Mouse (Mus musculus) frontal cortex, postnatal 14 days (tissue): Measurements from ENCODE around the gene Cldn6.

ENCODE experiments used
- DNase-seq, 2 experiments: peaks; one replicate each; pipeline ENCODE4 v3.0.0; 2022; ENCODE audit warnings: low spot score in 2 of 2

Gene Cldn6

DNA sequence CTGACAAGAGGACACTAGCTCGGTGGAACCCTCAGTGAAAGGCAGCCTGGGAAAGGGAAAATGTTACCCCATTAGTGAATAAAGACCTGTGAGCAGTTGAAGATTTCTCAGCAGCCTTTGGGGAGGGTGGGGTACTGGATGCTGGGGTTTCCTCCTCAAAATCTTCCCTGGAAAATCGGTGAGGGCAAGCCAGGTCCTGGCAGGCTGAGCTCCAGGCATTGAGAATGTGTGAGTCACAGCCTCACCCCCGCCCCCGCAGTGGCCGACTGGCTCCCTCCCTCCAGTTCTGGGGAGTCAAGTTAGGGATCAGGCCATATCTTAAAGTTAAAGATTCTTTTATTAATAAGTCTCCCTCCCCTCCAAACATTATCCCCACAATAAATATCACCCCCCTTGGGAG lies 3.9 kb upstream of the Cldn6 start:
- DNase-seq = no peak

GRCm38 (mm10) chr17:23675564-23676281 lies 3.3 kb upstream of the Cldn6 start:
- DNase-seq = no peak

DNA sequence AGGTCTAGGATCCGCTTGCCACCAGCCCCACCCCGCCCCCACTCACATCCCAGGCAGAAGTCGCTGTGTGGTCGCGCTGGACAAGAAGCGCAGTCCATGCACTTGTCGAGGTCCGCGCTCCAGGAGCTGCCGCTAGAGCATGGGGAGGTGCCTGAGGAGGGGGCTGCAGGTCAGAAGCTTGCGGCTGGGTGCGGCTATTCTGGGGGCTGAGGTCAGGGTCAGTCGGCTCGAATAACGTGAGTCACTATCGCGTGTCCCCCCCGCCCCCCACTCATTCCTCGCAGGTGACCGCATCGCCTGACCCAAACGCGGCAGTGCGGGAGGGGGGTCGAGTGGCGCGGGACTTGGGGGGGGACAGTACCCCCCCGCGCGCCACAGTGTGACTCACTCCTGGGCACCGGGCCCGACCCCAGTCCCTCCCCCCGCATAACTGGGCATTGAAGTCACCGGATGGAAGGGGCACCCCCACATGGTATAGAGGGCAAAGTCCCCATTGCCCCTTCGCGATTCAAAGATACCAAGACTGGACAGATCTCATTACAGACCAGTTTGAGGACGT lies 2.5 kb upstream of the Cldn6 start:
- no peak for DNase-seq

DNA sequence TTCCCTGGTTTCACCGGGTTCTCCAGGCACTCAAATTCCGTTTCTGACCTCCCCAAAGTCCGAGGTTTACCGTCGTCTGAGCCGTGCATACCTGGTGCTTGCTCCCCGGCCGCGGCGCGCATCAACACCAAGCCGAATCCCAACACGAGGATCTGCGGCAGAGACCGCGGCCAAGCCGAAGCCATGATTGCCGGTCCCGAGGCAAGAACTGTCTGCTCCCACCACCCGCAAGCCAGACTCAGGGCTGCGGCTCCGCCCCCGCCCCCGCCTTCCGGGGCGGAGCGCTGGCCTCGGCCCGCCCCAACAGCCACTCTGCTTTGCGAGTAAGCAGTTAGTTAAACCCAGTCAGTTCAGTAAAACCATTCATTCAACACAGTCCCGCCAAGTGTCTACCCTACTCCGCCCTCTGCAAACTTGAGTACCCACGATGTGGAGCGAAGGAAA lies 1.8 kb upstream of the Cldn6 start, which contains the start of gene Tnfrsf12a:
Gene Tnfrsf12a, minus strand, starts transcription at position 233 of the 444 bp plus-strand sequence.
- DNase-seq = peak in 1 of 2 experiments; percentile 71

DNA sequence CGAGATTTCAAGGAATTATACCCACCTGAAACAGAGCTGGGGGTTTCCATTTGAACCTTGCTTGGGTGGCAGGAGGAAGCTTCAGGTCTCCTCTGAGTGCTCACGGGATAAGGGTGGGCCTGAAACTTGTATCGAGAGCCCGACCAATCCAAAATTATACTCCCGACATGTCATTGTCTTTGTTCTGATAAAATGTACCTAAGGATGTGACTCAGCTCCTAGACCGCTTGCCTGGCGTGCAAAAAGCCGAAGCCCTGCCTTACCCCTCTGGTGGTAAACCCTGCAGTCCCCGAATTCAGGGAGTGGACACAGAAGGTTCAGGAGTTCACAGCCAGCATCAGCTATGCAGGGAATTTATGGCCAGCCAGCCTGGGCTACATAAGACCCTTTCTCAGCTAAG lies 1.3 kb downstream of the Cldn6 start:
- DNase-seq = no peak

- DNase-seq = no peak
Observed at GRCm38 (mm10) chr17:23681086-23681485, 2.0 kb downstream of the Cldn6 start.

DNA sequence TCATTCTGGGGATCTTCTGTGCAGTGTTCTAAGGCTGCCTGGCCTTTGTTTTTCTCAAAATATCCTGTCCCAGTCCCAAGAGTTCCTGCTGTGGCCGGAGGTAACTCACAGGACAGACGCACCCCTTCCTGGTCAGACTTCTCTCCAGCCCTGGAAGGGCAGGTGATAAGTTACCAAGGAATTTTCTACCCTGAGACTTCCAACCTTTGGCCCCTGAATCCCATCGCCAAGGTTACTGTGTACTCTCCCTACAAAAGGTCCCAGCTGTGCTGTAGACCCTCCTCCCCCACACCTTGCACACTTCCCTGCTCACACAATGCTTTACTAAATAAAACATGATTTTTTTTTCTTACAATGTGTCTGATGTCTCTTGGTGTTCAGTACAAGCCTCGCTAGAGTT lies 3.0 kb downstream of the Cldn6 start:
- no peak for DNase-seq

- no peak for DNase-seq
Observed at GRCm38 (mm10) chr17:23682530-23682929, 3.5 kb downstream of the Cldn6 start.

DNA sequence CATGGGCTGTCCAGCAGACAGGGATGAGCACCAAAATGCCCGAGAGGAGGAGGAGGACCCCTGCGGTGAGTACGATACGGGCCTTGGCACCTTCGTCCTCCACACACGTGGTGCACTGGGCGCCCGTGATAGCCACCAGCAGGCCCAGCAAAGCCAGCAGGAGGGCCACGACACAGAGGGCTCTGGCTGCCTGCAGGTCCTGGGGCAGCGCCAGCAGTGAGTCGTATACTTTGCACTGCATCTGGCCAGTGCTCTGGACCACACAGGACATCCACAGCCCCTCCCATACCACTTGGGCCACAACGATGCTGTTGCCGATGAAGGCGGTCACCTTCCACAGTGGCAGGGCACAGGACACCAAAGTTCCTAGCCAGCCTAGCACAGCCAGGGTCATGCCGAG lies 4.2 kb downstream of the Cldn6 start:
- DNase-seq = no peak

DNA sequence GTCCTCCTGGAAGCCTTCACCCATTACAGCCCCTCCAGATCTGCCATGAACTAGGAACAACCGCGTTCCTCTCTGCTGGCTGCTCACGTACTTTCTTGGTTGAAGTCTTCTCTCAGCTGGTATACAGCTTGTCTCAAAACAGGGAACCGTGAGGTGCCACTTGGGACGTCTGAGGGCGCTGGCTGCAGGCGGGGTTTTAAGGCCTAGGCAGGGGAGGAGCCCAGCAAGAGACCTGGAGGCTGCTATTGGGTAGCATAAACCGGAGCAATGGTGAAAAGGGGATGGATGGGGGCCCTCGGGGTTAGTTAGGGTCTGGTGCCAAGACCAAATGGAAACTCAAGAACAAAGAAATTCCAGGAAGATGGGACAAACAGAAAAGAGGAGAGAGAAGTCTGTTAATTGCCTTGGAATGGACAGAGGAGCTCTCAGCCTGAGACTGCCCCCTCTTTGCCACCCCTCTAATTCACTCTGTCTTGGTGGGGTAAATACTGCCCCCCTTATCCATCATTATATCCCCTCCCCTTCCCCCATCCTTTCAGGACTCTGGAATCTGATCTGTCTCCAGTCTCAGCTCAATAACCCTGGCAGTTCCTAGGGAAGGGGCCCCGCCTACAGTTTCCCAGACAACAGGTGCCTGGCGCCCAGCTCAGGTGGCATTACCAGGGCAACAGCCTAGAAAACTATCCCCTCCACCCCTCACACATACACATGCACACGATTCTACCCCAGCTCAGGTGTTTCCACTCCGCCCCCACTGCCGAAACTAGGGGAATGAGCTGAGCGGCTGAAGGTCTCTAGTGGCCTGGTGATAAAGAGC lies 5.0 kb downstream of the Cldn6 start, which contains the start of gene Cldn9:
Gene Cldn9, minus strand, starts transcription at position 171 of the 817 bp plus-strand sequence.
- no peak for DNase-seq

DNA sequence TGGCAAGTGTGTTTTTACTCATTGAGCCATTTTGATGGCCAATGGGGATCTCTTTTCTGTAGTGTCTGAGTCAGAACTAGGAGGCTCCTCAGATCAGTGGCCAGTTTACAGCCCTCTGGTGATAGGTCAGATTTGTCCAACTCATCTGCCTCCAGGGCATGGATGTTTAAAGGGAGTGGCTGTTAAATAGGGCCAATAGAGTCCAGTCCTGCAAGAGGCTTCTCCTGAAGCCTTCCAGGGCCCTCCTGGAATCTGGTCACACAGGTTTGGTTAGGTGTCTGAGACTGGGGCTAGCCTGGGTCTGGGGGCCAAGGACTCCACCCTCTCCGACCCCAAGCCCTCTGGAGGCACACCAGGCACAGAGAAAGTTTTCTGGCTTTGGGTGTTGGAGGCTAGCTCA lies 15.4 kb downstream of the Cldn6 start:
- DNase-seq = no peak

DNA sequence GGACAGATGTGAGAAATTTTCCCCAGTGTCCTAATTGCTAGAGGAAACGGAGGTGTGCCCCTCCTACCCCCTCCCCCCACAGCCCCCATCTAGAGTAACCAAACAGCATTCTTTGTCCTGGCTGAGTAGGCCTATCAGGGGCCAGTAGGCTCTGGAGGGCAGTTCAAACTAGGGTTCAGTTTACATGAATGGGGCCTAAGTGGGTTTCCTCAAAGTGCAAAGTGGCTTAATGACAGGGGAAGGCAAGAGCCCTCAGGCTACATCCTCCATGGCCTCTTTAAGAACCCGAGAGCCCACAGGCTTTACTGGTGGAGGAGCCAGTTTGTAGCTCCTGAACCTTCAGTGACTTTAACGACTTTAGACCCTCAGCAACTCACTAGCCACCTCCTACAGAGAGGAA lies 16.8 kb downstream of the Cldn6 start:
- no peak for DNase-seq

GRCm38 (mm10) chr17:23699131-23700077 lies 20.4 kb downstream of the Cldn6 start:
- DNase-seq = no peak

DNA sequence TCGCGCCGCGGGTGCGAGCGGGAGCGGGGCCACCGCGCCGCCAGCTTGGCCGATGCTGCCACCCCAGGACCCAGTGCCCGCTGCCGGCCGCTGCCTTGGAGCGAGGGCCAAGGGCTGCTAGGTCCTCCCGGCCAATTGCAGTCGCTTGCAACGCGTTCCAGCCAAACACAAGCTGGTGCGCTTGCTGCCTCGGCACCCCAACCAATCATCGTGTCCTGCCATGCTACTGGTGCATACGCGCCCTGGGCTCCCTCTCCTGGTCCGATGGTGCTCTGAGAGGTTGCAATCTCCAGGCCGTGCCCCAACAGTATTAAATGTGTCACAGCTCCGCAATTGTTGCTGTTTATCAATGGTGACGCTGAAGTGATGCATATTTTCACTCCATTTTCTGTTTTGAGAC lies 21.0 kb downstream of the Cldn6 start:
- DNase-seq = peak; percentile 85

- DNase-seq = no peak
Observed at GRCm38 (mm10) chr17:23703301-23703700, 24.3 kb downstream of the Cldn6 start.

GRCm38 (mm10) chr17:23704741-23705140 lies 25.7 kb downstream of the Cldn6 start:
- DNase-seq = no peak

GRCm38 (mm10) chr17:23705525-23706104 lies 26.6 kb downstream of the Cldn6 start:
- DNase-seq = no peak

DNA sequence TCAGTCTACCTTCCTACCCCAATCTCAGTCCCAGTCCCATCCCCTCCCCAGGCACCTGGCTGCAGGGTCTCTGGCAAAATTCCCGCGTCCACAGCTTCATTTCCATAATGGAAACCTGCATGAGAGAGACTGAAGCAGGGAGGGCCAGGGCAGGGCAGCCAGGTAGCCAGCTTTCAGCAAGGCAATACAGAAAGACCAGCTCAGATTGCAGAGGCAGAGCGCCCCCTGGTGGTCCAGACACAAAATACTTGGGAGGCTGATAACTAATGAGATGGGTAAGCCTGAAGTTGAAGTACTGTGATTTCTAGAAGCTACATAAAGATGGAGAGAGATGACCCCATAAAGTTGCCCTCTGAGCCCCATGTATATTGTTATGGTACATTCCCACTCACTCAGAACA lies 27.2 kb downstream of the Cldn6 start:
- peak; percentile 55 to 72 for DNase-seq

GRCm38 (mm10) chr17:23717003-23717402 lies 38.0 kb downstream of the Cldn6 start:
- no peak for DNase-seq

GRCm38 (mm10) chr17:23719455-23719854 lies 40.4 kb downstream of the Cldn6 start:
- no peak for DNase-seq

DNA sequence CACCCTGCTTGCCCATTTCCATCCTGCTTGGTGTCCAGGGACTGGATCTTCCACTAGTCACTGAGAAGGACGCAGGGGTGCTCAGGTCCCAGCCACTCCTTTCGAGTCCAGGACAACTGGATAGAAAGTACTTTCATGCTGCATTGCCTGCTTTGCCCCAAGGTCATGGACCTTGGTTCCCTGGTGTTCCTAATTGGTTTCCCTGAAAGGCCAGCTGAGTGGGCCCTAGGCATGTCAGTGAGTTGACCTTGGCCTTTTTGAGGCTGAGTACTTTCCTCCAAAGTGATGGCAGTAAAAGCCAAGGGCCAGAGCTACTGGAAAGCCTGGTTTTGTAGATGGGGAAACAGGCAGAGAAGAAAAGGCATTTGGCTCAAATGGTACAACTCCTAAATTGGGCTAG lies 42.8 kb downstream of the Cldn6 start:
- DNase-seq = no peak
